Mouse (Mus musculus): Measurements from ENCODE around the gene Rgs6. TPM values are rescaled to one million over a fixed set of nuclear protein-coding genes. Genes with fewer than 3 reads are reported as not detected.

Gene Rgs6
- total RNA-seq, 1 experiment from 2014 or later = 2.1 TPM

- DNase-seq = no peak
These were observed 498.9 kb downstream of the Rgs6 start for GRCm38 (mm10) chr12:83087010-83087409.

- DNase-seq = peak; percentile 40
These were observed 499.5 kb downstream of the Rgs6 start for GRCm38 (mm10) chr12:83087555-83087954.

GRCm38 (mm10) chr12:83092001-83092400 is 503.9 kb downstream of the Rgs6 start:
- DNase-seq = no peak

- no peak for DNase-seq
These were observed 509.7 kb downstream of the Rgs6 start for GRCm38 (mm10) chr12:83097787-83098186.

GRCm38 (mm10) chr12:83098646-83099371 is 510.7 kb downstream of the Rgs6 start:
- no peak for DNase-seq

GRCm38 (mm10) chr12:83099920-83100319 is 511.8 kb downstream of the Rgs6 start:
- DNase-seq = no peak

GRCm38 (mm10) chr12:83100413-83100812 is 512.3 kb downstream of the Rgs6 start:
- peak; percentile 82 for DNase-seq

GRCm38 (mm10) chr12:83100848-83101247 is 512.8 kb downstream of the Rgs6 start:
- DNase-seq = no peak

- DNase-seq = peak; percentile 32
These were observed 517.5 kb downstream of the Rgs6 start for GRCm38 (mm10) chr12:83105514-83106119.

GRCm38 (mm10) chr12:83106120-83106517 is 518.0 kb downstream of the Rgs6 start:
- no peak for DNase-seq

GRCm38 (mm10) chr12:83109486-83109885 is 521.4 kb downstream of the Rgs6 start:
- no peak for DNase-seq

GRCm38 (mm10) chr12:83109891-83110630 is 522.0 kb downstream of the Rgs6 start:
- peak; percentile 23 for DNase-seq

- DNase-seq = no peak
These were observed 522.6 kb downstream of the Rgs6 start for GRCm38 (mm10) chr12:83110711-83111110.

GRCm38 (mm10) chr12:83112283-83112682 is 524.2 kb downstream of the Rgs6 start:
- DNase-seq = no peak

- DNase-seq = no peak
These were observed 525.0 kb downstream of the Rgs6 start for GRCm38 (mm10) chr12:83112901-83113628.

- DNase-seq = no peak
These were observed 525.9 kb downstream of the Rgs6 start for GRCm38 (mm10) chr12:83113971-83114370.

- DNase-seq = peak; percentile 78
These were observed 526.4 kb downstream of the Rgs6 start for GRCm38 (mm10) chr12:83114396-83115053.

- no peak for DNase-seq
These were observed 536.0 kb downstream of the Rgs6 start for GRCm38 (mm10) chr12:83124111-83124510.

- DNase-seq = no peak
These were observed 537.2 kb downstream of the Rgs6 start for GRCm38 (mm10) chr12:83125284-83125683.

GRCm38 (mm10) chr12:83126923-83127322 is 538.8 kb downstream of the Rgs6 start:
- DNase-seq = no peak

- peak; percentile 29 for DNase-seq
These were observed 539.9 kb downstream of the Rgs6 start for GRCm38 (mm10) chr12:83127955-83128354.

- no peak for DNase-seq
These were observed 540.5 kb downstream of the Rgs6 start for GRCm38 (mm10) chr12:83128606-83129005.

All from adrenal gland, postnatal 14 days (tissue).